8 mouse cellular contexts compared by ENCODE assay signal in the genomic region with DNA sequence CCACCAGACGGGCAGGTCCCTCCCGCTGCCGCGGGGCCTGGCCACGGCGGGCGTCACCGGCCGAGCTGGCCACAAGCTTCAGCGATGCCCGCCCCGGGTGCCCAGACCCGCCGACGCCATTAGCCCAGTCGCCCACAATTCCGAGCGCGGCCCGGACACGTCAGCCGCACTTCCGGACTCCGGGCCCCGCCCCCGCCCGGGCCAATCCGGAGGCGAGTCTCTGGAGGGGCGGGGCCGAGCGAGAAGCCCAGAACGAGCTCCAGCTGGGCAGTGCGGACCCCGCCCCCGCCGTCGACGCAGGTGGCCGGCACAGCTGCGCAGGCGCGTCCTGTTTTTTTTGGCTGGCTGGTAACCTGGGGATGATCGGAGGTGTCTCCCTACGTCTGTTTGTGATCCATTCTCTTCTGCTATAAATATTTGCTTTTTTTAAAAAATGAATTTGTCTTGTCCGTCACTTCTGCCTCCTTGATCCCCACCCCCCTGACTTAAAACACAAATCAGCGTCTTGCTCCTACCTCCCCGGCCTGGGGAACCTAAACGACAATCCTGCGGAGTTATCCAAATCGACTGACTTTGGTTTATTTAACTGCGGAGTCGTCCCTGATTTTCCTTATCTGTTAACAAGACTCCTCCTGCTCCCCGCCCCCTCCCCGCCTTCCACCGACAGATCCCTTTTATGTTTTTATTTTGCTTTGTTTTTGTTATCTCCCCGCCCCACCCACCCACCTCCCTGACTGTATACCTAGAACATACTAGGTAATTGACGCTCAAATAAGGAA. TPM values are rescaled to one million over a fixed set of nuclear protein-coding genes. Genes with fewer than 3 reads are reported as not detected.
A peak's percentile ranks its signal among the peaks of the same experiment; 100 is the strongest.
DNase-seq lines count a peak whose midpoint lies in the region; ATAC-seq and TF ChIP-seq lines count a peak whose summit lies in the region.

A gene (minus strand): TSS at position 261 of the 779 bp plus-strand sequence.

- peaks cover 11% of the 10 kb centered on the region; the same call in 1 of the 2 replicates for H3K27me3 ChIP-seq in E14TG2a.4 (ENCODE audit: insufficient read depth, low read length)
- H3K27me3 ChIP-seq in forebrain, embryonic 13.5 days = 0 out of 2 replicates have a peak, but pooled peaks cover 4% of the 10 kb centered on the region
- no peaks in the 10 kb centered on the region for H3K27me3 ChIP-seq in liver, postnatal 0 days (ENCODE audit: insufficient read depth, low read length)
- no peaks in the 10 kb centered on the region for H3K27me3 ChIP-seq in neural tube, embryonic 14.5 days (ENCODE audit: control insufficient read depth, insufficient read depth, low read length)

- peak within 1 kb of the TSS; percentile 92 for H3K9ac ChIP-seq in forebrain, embryonic 13.5 days
- H3K9ac ChIP-seq in liver, postnatal 0 days (replicated peaks) = peak within 1 kb of the TSS; percentile 96
- H3K9ac ChIP-seq in neural tube, embryonic 14.5 days (replicated peaks; ENCODE audit: low read depth, low read length) = peak within 1 kb of the TSS; percentile 95

- peak within 1 kb of the TSS; percentile 90 for H3K4me3 ChIP-seq in E14TG2a.4 (replicated peaks; ENCODE audit: low read length)
- peak within 1 kb of the TSS; percentile 94 for H3K4me3 ChIP-seq in forebrain, embryonic 13.5 days
- H3K4me3 ChIP-seq in liver, postnatal 0 days (ENCODE audit: low read depth, low read length) = peak within 1 kb of the TSS; percentile 84
- H3K4me3 ChIP-seq in neural tube, embryonic 14.5 days (ENCODE audit: low read depth, low read length) = peak within 1 kb of the TSS; percentile 95

- H3K9me3 ChIP-seq in E14TG2a.4 (ENCODE audit: low read length) = peaks cover 8% of the 10 kb centered on the region; the same call in 1 of the 2 replicates
- no peaks in the 10 kb centered on the region for H3K9me3 ChIP-seq in forebrain, embryonic 13.5 days (replicated peaks)
- no peaks in the 10 kb centered on the region for H3K9me3 ChIP-seq in liver, postnatal 0 days (ENCODE audit: low read length)
- H3K9me3 ChIP-seq in neural tube, embryonic 14.5 days (ENCODE audit: control insufficient read depth, low read length) = no peaks in the 10 kb centered on the region

- TF ChIP-seq CTCF in E14TG2a.4 (conservative IDR thresholded peaks at IDR 0.05; ENCODE audit: low read length) = no peak
- TF ChIP-seq CTCF in liver, postnatal 0 days (IDR thresholded peaks at IDR 0.05; ENCODE audit: low read depth) = no peak

- peak; percentile 99 for ATAC-seq in forebrain, embryonic 13.5 days
- ATAC-seq in liver, postnatal 0 days = peak; percentile 99
- peak; percentile 99 for ATAC-seq in neural tube, embryonic 14.5 days (ENCODE audit: low read depth)

- intact Hi-C loops in heart, postnatal 10 days (cut with DNase I) = no loop called here

- WGBS in forebrain, embryonic 13.5 days = under 1% methylated on average over 49 of the region's 58 CpGs
- WGBS in large intestine, adult 2 months = under 1% methylated on average over 58 of the region's 58 CpGs
- 1% methylated on average over 41 of the region's 58 CpGs for WGBS in liver, postnatal 0 days (ENCODE audit: insufficient replicate concordance)
- under 1% methylated on average over 58 of the region's 58 CpGs for WGBS in neural tube, embryonic 14.5 days

- 0 out of 2 replicates have a peak, but pooled peaks have one; percentile 31 for TF ChIP-seq EP300 in liver, postnatal 0 days (IDR thresholded peaks at IDR 0.05; ENCODE audit: low read depth)

- peak within 1 kb of the TSS; percentile 72 for H3K4me2 ChIP-seq in forebrain, embryonic 13.5 days
- peak within 1 kb of the TSS; percentile 81 for H3K4me2 ChIP-seq in liver, postnatal 0 days (ENCODE audit: low read depth, low read length)
- H3K4me2 ChIP-seq in neural tube, embryonic 14.5 days (ENCODE audit: low read depth, low read length) = peak within 1 kb of the TSS; percentile 88

- H3K27ac ChIP-seq in forebrain, embryonic 13.5 days = peak within 1 kb of the TSS; percentile 63
- peak within 1 kb of the TSS; percentile 87 for H3K27ac ChIP-seq in liver, postnatal 0 days (ENCODE audit: low read depth)
- peak within 1 kb of the TSS; percentile 78 for H3K27ac ChIP-seq in neural tube, embryonic 14.5 days (ENCODE audit: low read depth, low read length)

- H3K36me3 ChIP-seq in E14TG2a.4 (ENCODE audit: insufficient read depth, low read length) = peaks cover 10% of the 10 kb centered on the region; the same call in 1 of the 2 replicates
- peaks cover 7% of the 10 kb centered on the region; the same call in 1 of the 2 replicates for H3K36me3 ChIP-seq in forebrain, embryonic 13.5 days (ENCODE audit: poor library complexity, severe bottlenecking)
- H3K36me3 ChIP-seq in liver, postnatal 0 days (replicated peaks; ENCODE audit: insufficient read depth, low read length) = no peaks in the 10 kb centered on the region
- H3K36me3 ChIP-seq in neural tube, embryonic 14.5 days (ENCODE audit: control insufficient read depth, insufficient read depth, low read length) = no peaks in the 10 kb centered on the region

- peak; percentile 94 for DNase-seq in c-Kit-positive CD71-positive TER-119-positive erythroid progenitor cells, embryonic 14.5 days (ENCODE audit: low spot score)
- peak; percentile 97 for DNase-seq in heart, postnatal 10 days
- peak; percentile 83 for DNase-seq in large intestine, adult 2 months (ENCODE audit: low read depth, low spot score)
- DNase-seq in liver, postnatal 0 days = peak; percentile 98
- DNase-seq in testis, postnatal 10 days (ENCODE audit: low spot score) = peak; percentile 99

- peaks cover 12% of the 10 kb centered on the region for H3K4me1 ChIP-seq in E14TG2a.4 (replicated peaks; ENCODE audit: low read depth, low read length)
- peaks cover 13% of the 10 kb centered on the region for H3K4me1 ChIP-seq in forebrain, embryonic 13.5 days
- H3K4me1 ChIP-seq in liver, postnatal 0 days (ENCODE audit: insufficient read depth) = peaks cover 21% of the 10 kb centered on the region; the same call in 1 of the 2 replicates
- H3K4me1 ChIP-seq in neural tube, embryonic 14.5 days (ENCODE audit: control insufficient read depth, insufficient read depth, low read length) = peaks cover 11% of the 10 kb centered on the region

RNA-seq across cellular contexts. Expression of the gene that starts here (rescaled TPM):
- 24.4 and 24.7 TPM in 2 replicates for polyA plus RNA-seq in forebrain, embryonic 13.5 days (2015; fragmentation: Nextera tagmentation; extraction: Ambion mirVana)
- total RNA-seq in heart, postnatal 10 days (2021) = 10 to 100 TPM; 49.0 to 53.1 TPM
- polyA plus RNA-seq in large intestine, adult 2 months (2012; rRNA removed) = 53.4 and 65.6 TPM in 2 replicates
- polyA plus RNA-seq in liver, postnatal 0 days (2015; fragmentation: Nextera tagmentation; extraction: Ambion mirVana) = 12.0 and 12.3 TPM in 2 replicates
- 34.7 and 45.9 TPM in 2 replicates for polyA plus RNA-seq in neural tube, embryonic 14.5 days (2014; fragmentation: Nextera tagmentation; extraction: Ambion mirVana)

Comparison
In these comparisons a context has a peak if more than half of its experiments do, and no peak if none do; other contexts are left out.
1. Peak in every context shown above with its lines: DNase-seq, ATAC-seq, H3K4me3 ChIP-seq and H3K27ac ChIP-seq.